Mouse (Mus musculus): ENCODE data around the gene Crebrf.
A peak's percentile ranks its signal among the peaks of the same experiment; 100 is the strongest.

The Crebrf gene

GRCm38 (mm10) chr17:26705463-26706359, 9.7 kb upstream of the Crebrf start:
- DNase-seq (ENCODE audit: low read depth, low spot score) = no peak

GRCm38 (mm10) chr17:26707066-26707465, 8.4 kb upstream of the Crebrf start:
- DNase-seq (ENCODE audit: low read depth, low spot score) = no peak

GRCm38 (mm10) chr17:26708499-26708898, 7.0 kb upstream of the Crebrf start:
- DNase-seq (ENCODE audit: low read depth, low spot score) = no peak

- DNase-seq (ENCODE audit: low read depth, low spot score) = no peak
These were observed 6.4 kb upstream of the Crebrf start for GRCm38 (mm10) chr17:26708993-26709590.

- no peak for DNase-seq (ENCODE audit: low read depth, low spot score)
These were observed 5.4 kb upstream of the Crebrf start for GRCm38 (mm10) chr17:26710049-26710448.

- peak; percentile 94 for DNase-seq (ENCODE audit: low read depth, low spot score)
These were observed 667 bp downstream of the Crebrf start for GRCm38 (mm10) chr17:26715916-26716717.

GRCm38 (mm10) chr17:26717868-26718267, 2.4 kb downstream of the Crebrf start:
- DNase-seq (ENCODE audit: low read depth, low spot score) = no peak

GRCm38 (mm10) chr17:26719405-26719804, 4.0 kb downstream of the Crebrf start:
- no peak for DNase-seq (ENCODE audit: low read depth, low spot score)

GRCm38 (mm10) chr17:26721802-26722201, 6.4 kb downstream of the Crebrf start:
- no peak for DNase-seq (ENCODE audit: low read depth, low spot score)

GRCm38 (mm10) chr17:26724790-26725189, 9.3 kb downstream of the Crebrf start:
- DNase-seq (ENCODE audit: low read depth, low spot score) = no peak

- no peak for DNase-seq (ENCODE audit: low read depth, low spot score)
These were observed 11.2 kb downstream of the Crebrf start for GRCm38 (mm10) chr17:26726674-26727073.

- no peak for DNase-seq (ENCODE audit: low read depth, low spot score)
These were observed 11.8 kb downstream of the Crebrf start for GRCm38 (mm10) chr17:26727110-26727755.

GRCm38 (mm10) chr17:26742581-26742980, 27.1 kb downstream of the Crebrf start:
- DNase-seq (ENCODE audit: low read depth, low spot score) = no peak

- DNase-seq (ENCODE audit: low read depth, low spot score) = no peak
These were observed 27.8 kb downstream of the Crebrf start for GRCm38 (mm10) chr17:26743294-26743693.

GRCm38 (mm10) chr17:26749975-26750374, 34.5 kb downstream of the Crebrf start:
- DNase-seq (ENCODE audit: low read depth, low spot score) = no peak

- no peak for DNase-seq (ENCODE audit: low read depth, low spot score)
These were observed 36.8 kb downstream of the Crebrf start for GRCm38 (mm10) chr17:26752297-26752696.

- DNase-seq (ENCODE audit: low read depth, low spot score) = no peak
These were observed 38.0 kb downstream of the Crebrf start for GRCm38 (mm10) chr17:26753476-26753875.

GRCm38 (mm10) chr17:26767100-26767753, 51.8 kb downstream of the Crebrf start:
- DNase-seq (ENCODE audit: low read depth, low spot score) = no peak

- no peak for DNase-seq (ENCODE audit: low read depth, low spot score)
These were observed 52.3 kb downstream of the Crebrf start for GRCm38 (mm10) chr17:26767754-26768124.

- DNase-seq (ENCODE audit: low read depth, low spot score) = no peak
These were observed 60.8 kb downstream of the Crebrf start for GRCm38 (mm10) chr17:26776211-26776610.

GRCm38 (mm10) chr17:26778001-26778400, 62.6 kb downstream of the Crebrf start:
- no peak for DNase-seq (ENCODE audit: low read depth, low spot score)
